Mouse (Mus musculus) liver, embryonic 12.5 days (tissue): ENCODE data around the gene Magee1. TPM values are rescaled to one million over a fixed set of nuclear protein-coding genes. Genes with fewer than 3 reads are reported as not detected.
"Not testable (repeated sequence)": the region's sequence is repeated elsewhere in the genome, so short reads cannot be mapped to it uniquely, and the experiment has no call there.

Experiments used
- ATAC-seq: fragments of 200-750 bp; cut with Nextera tagmentation; 2 replicates; pipeline ENCODE4 v1.8.0; 2017; ENCODE audit warnings: moderate number of reproducible peaks, mild to moderate bottlenecking, moderate library complexity
- H3K27ac ChIP-seq: fragments of 300-500 bp; sonication (generic); 2 replicates; pipeline ENCODE4 v1.5.1; 2016; ENCODE audit warnings: mild to moderate bottlenecking
- H3K27me3 ChIP-seq: fragments of 300-500 bp; sonication (generic); replicated peaks from 2 replicates; pipeline ENCODE4 v1.6.1; 2016; ENCODE audit warnings: mild to moderate bottlenecking, moderate library complexity
- H3K36me3 ChIP-seq: fragments of 300-500 bp; sonication (generic); 2 replicates; pipeline ENCODE4 v1.6.1; 2016; ENCODE audit warnings: mild to moderate bottlenecking, moderate library complexity
- H3K4me1 ChIP-seq: fragments of 300-500 bp; sonication (generic); 2 replicates; pipeline ENCODE4 v1.6.1; 2016
- H3K4me2 ChIP-seq: fragments of 300-500 bp; sonication (generic); 2 replicates; pipeline ENCODE4 v1.6.1; 2016; ENCODE audit warnings: mild to moderate bottlenecking, moderate library complexity
- H3K4me3 ChIP-seq: fragments of 300-500 bp; sonication (generic); 2 replicates; pipeline ENCODE4 v1.5.1; 2016; ENCODE audit warnings: mild to moderate bottlenecking, moderate library complexity
- H3K9ac ChIP-seq: fragments of 300-500 bp; sonication (generic); 2 replicates; pipeline ENCODE4 v1.6.1; 2016; ENCODE audit warnings: mild to moderate bottlenecking, moderate library complexity
- H3K9me3 ChIP-seq: fragments of 300-500 bp; sonication (generic); replicated peaks from 2 replicates; pipeline ENCODE4 v1.6.1; 2016; ENCODE audit warnings: mild to moderate bottlenecking, moderate library complexity
- WGBS: fragments of 180-500 bp; shearing (Covaris S2); methylation state at CpG from one replicate; pipeline ENCODE4 v1.1.7; 2016; ENCODE audit not compliant: insufficient replicate concordance; 5-methylcytosine and 5-hydroxymethylcytosine counted together
- polyA plus RNA-seq: library from polyadenylated mRNA; unstranded; fragments of >200 nt; fragmentation: Nextera tagmentation; extraction: Ambion mirVana; gene quantifications from 2 replicates; pipeline ENCODE4 v1.2.1, GENCODE M21; 2016

The Magee1 gene
- polyA plus RNA-seq: 3.1 and 3.2 TPM in 2 replicates

DNA sequence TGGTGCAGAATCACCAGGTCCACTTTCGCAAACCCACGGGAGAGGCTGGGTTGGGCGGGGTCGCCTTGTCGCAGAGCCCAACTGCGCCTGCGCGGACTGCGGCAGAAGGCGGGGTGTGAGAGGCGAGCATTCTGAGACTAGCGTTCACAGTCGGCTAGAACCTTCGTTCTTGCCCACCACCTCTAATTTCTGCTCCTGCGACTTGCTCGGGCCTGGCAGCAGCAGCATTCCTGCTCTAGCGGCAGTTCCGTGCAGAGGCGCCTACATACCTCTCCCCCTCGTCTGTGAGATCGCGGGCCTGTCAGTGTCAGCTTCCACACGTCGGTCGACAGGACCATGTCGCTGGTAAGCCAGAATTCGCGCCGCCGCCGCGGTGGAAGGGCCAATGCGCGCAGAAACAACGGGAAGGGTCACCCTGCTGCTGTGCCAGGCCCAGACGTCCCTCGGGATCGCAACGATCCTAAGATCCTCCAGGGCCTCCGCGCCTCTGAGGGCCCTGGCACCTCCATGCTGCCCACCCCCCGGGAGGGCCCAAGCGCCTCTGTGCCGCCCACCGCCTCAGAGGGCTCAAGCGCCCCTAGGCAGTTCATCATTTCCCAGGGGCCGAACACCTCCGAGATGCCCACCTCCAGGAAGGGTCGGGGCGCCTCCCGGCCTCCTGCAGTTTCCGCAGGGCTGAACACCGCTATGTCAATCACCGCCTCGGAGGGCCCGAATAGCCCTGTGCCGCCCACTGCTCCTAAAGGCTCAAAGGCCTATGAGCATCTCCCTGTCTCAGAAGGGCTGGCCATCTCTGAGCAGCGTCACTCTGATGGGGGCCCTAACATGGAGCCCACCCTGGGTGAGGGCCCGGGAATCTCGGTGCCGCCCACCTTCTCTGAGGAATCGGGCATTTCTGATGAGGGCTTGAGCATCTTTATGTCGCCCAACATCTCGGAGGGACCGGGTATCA is at the start of gene Magee1:
TSS of gene Magee1 (plus strand) at position 104 of the 952 bp plus-strand sequence.
- Histone ChIP-seq H3K27ac (no peak within 1 kb of the TSS), H3K36me3 (no peaks in the 10 kb centered on the region), H3K4me1 (peaks cover 4% of the 10 kb centered on the region; the same call in 1 of the 2 replicates), H3K27me3 (peaks cover 49% of the 10 kb centered on the region), H3K9me3 (no peaks in the 10 kb centered on the region), H3K4me3 (peak within 1 kb of the TSS; percentile 59), H3K9ac (peak within 1 kb of the TSS; percentile 55), H3K4me2 (peak within 1 kb of the TSS; percentile 91)
- peak; percentile 76 for ATAC-seq
- 8% methylated on average over 65 of the region's 65 CpGs for WGBS

DNA sequence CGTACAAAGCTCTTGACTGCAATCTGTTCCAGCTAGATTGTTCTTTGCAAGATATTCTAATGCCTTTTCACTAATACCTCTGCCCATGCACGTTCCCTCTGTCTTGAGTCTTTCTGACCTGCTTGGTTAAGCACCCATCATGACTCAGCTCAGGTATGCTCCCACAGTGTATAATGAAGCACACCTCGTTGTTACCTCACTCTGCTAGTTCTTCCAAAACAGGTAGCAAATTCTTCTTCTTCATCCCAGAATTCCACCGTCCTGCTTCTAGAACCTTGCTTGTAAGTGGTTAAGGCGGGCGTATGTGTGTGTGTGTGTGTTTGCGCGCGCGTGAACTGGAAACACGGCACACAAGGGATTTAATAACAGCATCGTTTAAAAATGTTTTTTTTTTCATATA is 41.0 kb upstream of the Magee1 start:
- Histone ChIP-seq H3K27ac (no peak overlapping the region), H3K27me3 (no peaks in the 10 kb centered on the region), H3K9ac (0 out of 2 replicates have a peak overlapping the region, but pooled peaks have one; percentile 31), H3K4me3 (peak overlapping the region; percentile 66), H3K4me2 (peak overlapping the region; percentile 74), H3K9me3 (no peaks in the 10 kb centered on the region), H3K4me1 (no peaks in the 10 kb centered on the region), H3K36me3 (peaks cover 27% of the 10 kb centered on the region)
- peak; percentile 52; the same call in 1 of the 2 replicates for ATAC-seq
- 5% methylated on average over 12 of the region's 12 CpGs for WGBS

DNA sequence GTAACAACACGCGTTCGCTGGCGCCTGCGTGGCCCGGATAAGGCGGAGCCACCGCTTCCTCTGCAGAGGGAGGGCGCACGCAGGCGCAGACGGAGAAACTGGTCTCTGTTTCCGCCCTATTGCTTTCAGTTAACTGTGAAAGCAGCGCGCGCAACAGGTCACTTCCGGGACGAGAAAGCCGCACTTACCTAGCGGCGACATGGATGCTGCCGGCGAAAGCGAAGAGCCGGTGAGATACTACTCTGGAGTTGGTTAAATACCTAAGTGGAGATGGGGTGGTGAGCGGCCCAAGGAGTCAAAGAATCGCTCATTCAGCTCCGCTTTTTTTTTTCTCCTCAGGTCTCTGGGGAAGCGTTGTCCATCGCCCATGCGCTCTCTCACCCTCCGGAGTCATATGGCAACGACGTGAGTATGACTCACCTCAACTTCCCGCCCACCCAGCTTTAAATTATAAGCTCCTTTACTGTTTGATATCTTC is 40.5 kb upstream of the Magee1 start, which contains the start of gene Pbdc1:
TSS of gene Pbdc1 (plus strand) at position 142 of the 478 bp plus-strand sequence.
- Histone ChIP-seq H3K4me3 (peak within 1 kb of the TSS; percentile 66), H3K27ac (peak within 1 kb of the TSS; percentile 68), H3K36me3 (peaks cover 29% of the 10 kb centered on the region), H3K4me1 (no peaks in the 10 kb centered on the region), H3K27me3 (no peaks in the 10 kb centered on the region), H3K9me3 (no peaks in the 10 kb centered on the region), H3K9ac (peak within 1 kb of the TSS; percentile 69), H3K4me2 (peak within 1 kb of the TSS; percentile 74)
- peak; percentile 99 for ATAC-seq
- WGBS: 2% methylated on average over 35 of the region's 35 CpGs

GRCm38 (mm10) chrX:105080096-105080495 is 40.1 kb upstream of the Magee1 start:
- no peaks in the 10 kb centered on the region for H3K27me3 ChIP-seq
- peak overlapping the region; percentile 68 for H3K27ac ChIP-seq
- peak overlapping the region; percentile 66 for H3K4me3 ChIP-seq
- no peaks in the 10 kb centered on the region for H3K9me3 ChIP-seq
- no peaks in the 10 kb centered on the region for H3K4me1 ChIP-seq
- peaks cover 30% of the 10 kb centered on the region for H3K36me3 ChIP-seq
- H3K9ac ChIP-seq: peak overlapping the region; percentile 69
- WGBS: 5% methylated on average over 8 of the region's 8 CpGs
- peak overlapping the region; percentile 74 for H3K4me2 ChIP-seq
- peak; percentile 24; the same call in 1 of the 2 replicates for ATAC-seq

GRCm38 (mm10) chrX:105083013-105083412 is 37.2 kb upstream of the Magee1 start:
- not testable (repeated sequence) for H3K4me2 ChIP-seq, H3K9me3 ChIP-seq, H3K9ac ChIP-seq, ATAC-seq, H3K27ac ChIP-seq, H3K4me3 ChIP-seq, H3K27me3 ChIP-seq, H3K4me1 ChIP-seq
- 75% methylated on average over 7 of the region's 7 CpGs for WGBS
- peaks cover 44% of the 10 kb centered on the region for H3K36me3 ChIP-seq

GRCm38 (mm10) chrX:105104175-105104574 is 16.0 kb upstream of the Magee1 start:
- Histone ChIP-seq H3K27me3 (no peaks in the 10 kb centered on the region), H3K4me1 (no peaks in the 10 kb centered on the region), H3K9ac (no peak overlapping the region), H3K9me3 (no peaks in the 10 kb centered on the region), H3K4me3 (no peak overlapping the region), H3K4me2 (no peak overlapping the region), H3K27ac (no peak overlapping the region), H3K36me3 (no peaks in the 10 kb centered on the region)
- no peak for ATAC-seq
- WGBS: 47% methylated on average over 5 of the region's 5 CpGs

- 56% methylated on average over 2 of the region's 2 CpGs for WGBS
- H3K27ac ChIP-seq: no peak overlapping the region
- H3K9ac ChIP-seq: no peak overlapping the region
- no peaks in the 10 kb centered on the region for H3K9me3 ChIP-seq
- ATAC-seq: no peak
- peaks cover 13% of the 10 kb centered on the region for H3K27me3 ChIP-seq
- H3K4me3 ChIP-seq: no peak overlapping the region
- H3K4me2 ChIP-seq: no peak overlapping the region
- no peaks in the 10 kb centered on the region for H3K4me1 ChIP-seq
- no peaks in the 10 kb centered on the region for H3K36me3 ChIP-seq
Observed at GRCm38 (mm10) chrX:105114994-105115393, 5.2 kb upstream of the Magee1 start.

GRCm38 (mm10) chrX:105121227-105121865 is 1.2 kb downstream of the Magee1 start:
- WGBS: 13% methylated on average over 38 of the region's 38 CpGs
- Histone ChIP-seq H3K27ac (no peak overlapping the region), H3K9ac (peak overlapping the region; percentile 55; the same call in 1 of the 2 replicates), H3K4me1 (peaks cover 4% of the 10 kb centered on the region; the same call in 1 of the 2 replicates), H3K4me3 (peak overlapping the region; percentile 59), H3K9me3 (no peaks in the 10 kb centered on the region), H3K27me3 (peaks cover 49% of the 10 kb centered on the region), H3K36me3 (no peaks in the 10 kb centered on the region), H3K4me2 (peak overlapping the region; percentile 91)
- peak; percentile 68 for ATAC-seq

DNA sequence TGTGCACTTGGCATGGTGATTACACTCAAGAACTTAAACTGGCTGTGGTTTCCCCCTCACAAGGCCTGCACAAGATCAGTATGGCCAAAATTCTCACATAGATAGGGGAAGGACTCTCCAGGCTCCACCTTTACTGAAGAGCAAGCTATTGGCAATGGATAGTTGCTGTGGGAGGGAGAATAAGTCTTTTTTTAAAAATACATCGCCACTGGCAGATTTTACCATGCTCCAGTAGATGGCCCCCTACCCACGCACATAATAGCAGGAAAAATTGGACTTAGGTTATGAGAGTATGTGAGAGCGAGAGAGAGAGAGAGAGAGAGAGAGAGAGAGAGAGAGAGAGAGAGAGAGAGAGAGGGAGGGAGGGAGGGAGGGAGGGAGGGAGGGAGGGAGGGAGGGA is 4.7 kb downstream of the Magee1 start:
- Histone ChIP-seq H3K27ac (no peak overlapping the region), H3K4me3 (no peak overlapping the region), H3K27me3 (peaks cover 36% of the 10 kb centered on the region), H3K4me2 (no peak overlapping the region), H3K9ac (no peak overlapping the region), H3K36me3 (no peaks in the 10 kb centered on the region), H3K9me3 (no peaks in the 10 kb centered on the region), H3K4me1 (peaks cover 4% of the 10 kb centered on the region; the same call in 1 of the 2 replicates)
- 15% methylated on average over 2 of the region's 3 CpGs for WGBS
- ATAC-seq: no peak

DNA sequence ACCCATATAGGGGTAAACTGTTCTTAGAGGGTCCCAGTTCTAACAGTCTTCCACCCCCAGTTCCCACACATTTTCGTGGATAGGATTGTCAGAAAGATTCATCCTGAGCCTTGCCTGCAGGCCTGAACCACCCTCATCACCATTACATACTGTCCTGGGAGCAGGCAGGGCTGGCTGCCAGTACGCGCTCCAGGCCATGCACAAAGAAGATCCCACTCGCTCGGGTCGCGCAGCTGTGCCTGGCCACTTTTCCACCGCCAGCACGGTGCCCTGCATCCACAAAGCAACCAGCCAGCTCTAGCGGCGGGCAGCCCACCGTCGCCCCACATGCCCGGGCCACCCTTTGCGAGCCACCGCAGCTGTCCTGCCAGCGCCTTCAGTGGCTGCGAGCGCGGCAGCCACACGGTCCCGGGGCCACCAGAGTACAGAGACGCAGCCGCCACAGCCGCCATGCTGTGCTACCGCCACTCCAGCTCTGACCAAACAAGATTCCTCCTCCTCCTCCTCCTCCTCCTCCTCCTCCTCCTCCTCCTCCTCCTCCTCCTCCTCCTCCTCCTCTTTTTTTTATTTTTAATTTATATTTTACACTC is 31.8 kb downstream of the Magee1 start:
- H3K9me3 ChIP-seq: no peaks in the 10 kb centered on the region
- no peaks in the 10 kb centered on the region for H3K4me1 ChIP-seq
- H3K27me3 ChIP-seq: peaks cover 10% of the 10 kb centered on the region
- H3K36me3 ChIP-seq: no peaks in the 10 kb centered on the region
- no peak overlapping the region for H3K4me2 ChIP-seq
- H3K9ac ChIP-seq: no peak overlapping the region
- H3K4me3 ChIP-seq: no peak overlapping the region
- H3K27ac ChIP-seq: no peak overlapping the region
- no peak for ATAC-seq
- 26% methylated on average over 24 of the region's 26 CpGs for WGBS

DNA sequence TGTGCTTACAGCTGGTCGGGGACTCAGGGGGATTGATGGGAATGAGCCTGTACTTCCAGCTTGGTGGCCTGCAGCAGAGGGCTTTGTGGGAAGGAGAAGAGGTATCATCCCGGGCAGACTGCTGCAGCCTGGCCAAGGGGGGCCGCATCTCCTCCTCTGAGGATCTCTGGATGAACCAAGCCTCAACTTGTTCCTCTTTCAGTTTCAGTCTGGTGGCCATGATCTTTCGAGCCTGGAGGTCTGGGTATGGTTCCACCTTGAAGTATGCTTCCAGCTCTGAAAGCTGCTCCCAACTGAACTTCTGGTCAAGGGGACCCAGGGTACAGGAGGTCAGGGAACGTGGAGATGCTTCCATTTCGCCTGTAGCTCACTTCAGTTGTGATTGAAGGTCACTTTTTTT is 44.8 kb downstream of the Magee1 start:
- not testable (repeated sequence) for H3K9me3 ChIP-seq, H3K4me3 ChIP-seq, H3K27ac ChIP-seq, H3K4me1 ChIP-seq, H3K9ac ChIP-seq, H3K4me2 ChIP-seq, ATAC-seq, H3K36me3 ChIP-seq
- 37% methylated on average over 6 of the region's 6 CpGs for WGBS
- peaks cover 13% of the 10 kb centered on the region for H3K27me3 ChIP-seq
